Mouse (Mus musculus) heart, adult 8-10 months (tissue): ENCODE results near the gene Zbtb42. TPM values are rescaled to one million over a fixed set of nuclear protein-coding genes. Genes with fewer than 3 reads are reported as not detected.

Experiments
- DNase-seq: peaks from one replicate; pipeline ENCODE4 v3.0.0; 2022; ENCODE audit warnings: low spot score
- microRNA-seq: library from miRNA; unstranded; fragments of <30 nt; microRNA quantifications from one replicate; pipeline ENCODE4 v1.2.0, GENCODE M21; 2022
- total RNA-seq, 4 experiments: library from RNA; stranded (reverse); gene quantifications; 2 replicates each; pipeline ENCODE4 v1.2.4; 2022

Gene Zbtb42
- total RNA-seq, 4 experiments from 2014 or later, result 4.0 to 5.5 (median 4.9) TPM

GRCm38 (mm10) chr12:112727801-112728200, 49.2 kb downstream of the Zbtb42 start:
- DNase-seq, result no peak

GRCm38 (mm10) chr12:112730808-112731207, 52.2 kb downstream of the Zbtb42 start:
- no peak for DNase-seq

Small RNA genes within 50 kb of the gene (microRNA-seq; reads per million reads assigned to microRNA genes)
- not detected for gene Mir6939

Other genes starting within 250 kb of the Zbtb42 start
- 10 to 100 TPM; 31.2 to 50.5 (median 38.0) TPM for gene A530016L24Rik, start 189.4 kb upstream of the Zbtb42 start, total RNA-seq
- not detected for gene Tmem179, start 162.1 kb upstream of the Zbtb42 start, total RNA-seq
- gene Inf2, start 90.0 kb upstream of the Zbtb42 start, total RNA-seq, result 10 to 100 TPM; 14.7 to 19.5 (median 17.7) TPM
- 100 to 1,000 TPM; 184 to 207 (median 193) TPM for gene Adssl1, start 58.8 kb upstream of the Zbtb42 start, total RNA-seq
- gene Siva1, start 34.1 kb upstream of the Zbtb42 start, total RNA-seq, result 10 to 100 TPM; 28.3 to 35.2 (median 30.0) TPM
- 100 to 1,000 TPM; 161 to 195 (median 179) TPM for gene Akt1, start 3.9 kb upstream of the Zbtb42 start, total RNA-seq
- gene Cep170b, start 41.6 kb downstream of the Zbtb42 start, total RNA-seq, result 10 to 100 TPM; 12.3 to 14.7 (median 13.4) TPM
- 1 to 10 TPM; 3.4 to 8.1 (median 4.3) TPM for gene Pld4, start 81.8 kb downstream of the Zbtb42 start, total RNA-seq
- 10 to 100 TPM; 19.3 to 24.6 (median 20.6) TPM for gene Ahnak2, start 123.8 kb downstream of the Zbtb42 start, total RNA-seq
- 1 to 10 TPM; 1.8 to 4.3 (median 2.4) TPM for gene Clba1, start 130.1 kb downstream of the Zbtb42 start, total RNA-seq
- gene Cdca4, start 150.6 kb downstream of the Zbtb42 start, total RNA-seq, result 1 to 10 TPM; 5.6 to 6.5 (median 6.2) TPM
- under 1 TPM; 0.25 to 0.52 (median 0.33) TPM for gene Gpr132, start 189.4 kb downstream of the Zbtb42 start, total RNA-seq